Mouse (Mus musculus): Measurements from ENCODE around the gene Olfr221. TPM values are rescaled to one million over a fixed set of nuclear protein-coding genes. Genes with fewer than 3 reads are reported as not detected.

Gene Olfr221
- polyA plus RNA-seq, 1 experiment from 2014 or later = not detected

DNA sequence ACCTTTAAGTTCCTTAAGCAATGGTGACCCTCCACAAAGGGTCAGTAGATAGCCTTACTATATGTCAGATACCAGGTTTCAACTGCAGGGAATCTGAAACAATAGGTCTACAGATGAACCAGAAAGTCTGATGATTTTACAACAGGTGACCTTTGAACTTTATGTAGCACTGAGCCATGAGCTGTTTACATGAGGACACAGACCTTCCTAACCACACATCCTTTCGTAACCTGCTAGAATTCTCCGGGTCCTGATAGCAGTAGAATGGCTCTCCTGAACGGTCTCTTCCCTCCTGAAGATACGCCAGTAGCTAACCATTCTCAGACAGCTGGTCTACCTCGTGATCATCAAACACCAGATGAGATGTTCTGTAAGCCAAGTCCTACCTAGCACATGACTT lies 2.9 kb downstream of the Olfr221 start:
- Histone ChIP-seq H3K4me1 (replicated peaks) (no peaks in the 10 kb centered on the region), H3K9ac (no peak overlapping the region), H3K27me3 (0 out of 2 replicates have a peak, but pooled peaks cover 3% of the 10 kb centered on the region), H3K4me3 (replicated peaks) (no peak overlapping the region), H3K27ac (replicated peaks) (0 out of 2 replicates have a peak overlapping the region, but pooled peaks have one; percentile 6), H3K4me2 (no peak overlapping the region), H3K9me3 (replicated peaks) (no peaks in the 10 kb centered on the region), H3K36me3 (replicated peaks) (no peaks in the 10 kb centered on the region)
- WGBS (ENCODE audit: insufficient replicate concordance) = 54% methylated on average over 5 of the region's 5 CpGs
- ATAC-seq (ENCODE audit: insufficient read depth) = peak; percentile 52; the same call in 1 of the 2 replicates

DNA sequence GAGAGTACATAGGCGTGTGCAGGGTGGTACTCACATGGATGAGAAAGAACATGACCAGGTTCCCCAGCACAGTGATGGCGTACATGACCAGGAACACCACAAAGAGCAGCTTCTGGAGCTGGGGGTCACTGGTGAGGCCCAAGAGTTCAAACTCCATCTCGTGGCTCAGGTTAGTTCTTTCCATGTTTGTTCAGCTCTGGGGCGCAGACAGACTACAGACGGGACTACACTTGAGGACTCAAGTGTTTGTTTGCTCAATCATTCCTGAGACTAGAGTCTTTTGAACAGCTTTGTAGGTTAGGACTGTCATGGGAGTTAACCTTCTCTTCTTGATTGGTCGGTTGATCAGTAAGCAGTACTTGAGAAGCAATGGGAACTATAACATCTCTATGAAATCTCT lies 6.3 kb downstream of the Olfr221 start:
- WGBS (ENCODE audit: insufficient replicate concordance) = 64% methylated on average over 6 of the region's 6 CpGs
- H3K4me1 ChIP-seq (replicated peaks) = no peaks in the 10 kb centered on the region
- H3K4me3 ChIP-seq (replicated peaks) = no peak overlapping the region
- no peaks in the 10 kb centered on the region for H3K36me3 ChIP-seq (replicated peaks)
- no peak overlapping the region for H3K4me2 ChIP-seq
- no peak overlapping the region for H3K27ac ChIP-seq (replicated peaks)
- ATAC-seq (ENCODE audit: insufficient read depth) = 0 out of 2 replicates have a peak, but pooled peaks have one; percentile 42
- no peaks in the 10 kb centered on the region for H3K9me3 ChIP-seq (replicated peaks)
- H3K9ac ChIP-seq = no peak overlapping the region
- H3K27me3 ChIP-seq = 0 out of 2 replicates have a peak, but pooled peaks cover 3% of the 10 kb centered on the region

DNA sequence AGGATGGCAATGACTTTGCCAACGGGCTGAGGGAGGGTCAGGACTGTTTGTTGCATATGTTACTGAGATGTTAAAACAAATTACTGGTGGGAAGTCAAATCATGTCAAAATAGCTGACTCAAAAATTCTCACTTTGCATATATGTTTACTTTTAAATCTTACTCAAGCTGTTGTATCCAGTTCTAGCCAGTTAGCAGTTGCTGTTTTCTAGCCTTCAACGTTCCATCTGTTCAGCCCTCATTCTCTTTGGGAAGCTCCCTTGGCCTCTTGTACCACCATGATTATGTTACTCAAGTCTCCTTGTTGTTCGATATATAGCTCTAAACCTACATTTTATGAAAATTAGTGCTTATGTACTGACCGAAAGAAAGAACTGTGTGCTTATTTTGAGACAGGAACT lies 15.9 kb downstream of the Olfr221 start:
- H3K27ac ChIP-seq (replicated peaks) = no peak overlapping the region
- no peak overlapping the region for H3K9ac ChIP-seq
- H3K4me3 ChIP-seq (replicated peaks) = no peak overlapping the region
- WGBS (ENCODE audit: insufficient replicate concordance) = 71% methylated on average over 4 of the region's 4 CpGs
- peaks cover 42% of the 10 kb centered on the region for H3K4me1 ChIP-seq (replicated peaks)
- no peaks in the 10 kb centered on the region for H3K9me3 ChIP-seq (replicated peaks)
- ATAC-seq (ENCODE audit: insufficient read depth) = no peak
- no peak overlapping the region for H3K4me2 ChIP-seq
- H3K27me3 ChIP-seq = no peaks in the 10 kb centered on the region
- H3K36me3 ChIP-seq (replicated peaks) = no peaks in the 10 kb centered on the region

DNA sequence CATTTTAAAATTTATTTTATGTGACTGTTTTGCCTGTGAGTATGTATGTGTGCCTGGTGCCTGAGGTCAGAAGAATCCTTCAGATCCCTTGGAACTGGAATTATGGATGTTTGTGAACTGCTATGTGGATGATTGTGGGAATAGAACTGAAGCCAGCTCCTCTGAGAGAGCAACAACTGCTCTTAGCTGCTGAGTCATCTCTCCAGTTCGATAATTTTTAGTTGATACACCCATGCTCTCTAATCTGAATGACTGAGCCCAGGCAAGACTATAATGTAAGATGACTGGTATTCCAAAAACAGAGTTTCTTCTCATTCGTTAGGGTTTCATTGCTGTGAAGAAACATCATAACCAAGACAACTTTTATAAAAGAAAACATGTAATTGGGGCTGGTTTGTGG lies 18.1 kb downstream of the Olfr221 start:
- Histone ChIP-seq H3K9me3 (replicated peaks) (no peaks in the 10 kb centered on the region), H3K9ac (no peak overlapping the region), H3K4me3 (replicated peaks) (no peak overlapping the region), H3K27ac (replicated peaks) (peak overlapping the region; percentile 96), H3K4me1 (replicated peaks) (peaks cover 55% of the 10 kb centered on the region), H3K36me3 (replicated peaks) (no peaks in the 10 kb centered on the region), H3K27me3 (no peaks in the 10 kb centered on the region), H3K4me2 (peak overlapping the region; percentile 71)
- peak; percentile 24; the same call in 1 of the 2 replicates for ATAC-seq (ENCODE audit: insufficient read depth)
- WGBS (ENCODE audit: insufficient replicate concordance) = 35% methylated on average over 2 of the region's 2 CpGs

- Histone ChIP-seq H3K36me3 (replicated peaks) (no peaks in the 10 kb centered on the region), H3K4me3 (replicated peaks) (peak overlapping the region; percentile 43), H3K9me3 (replicated peaks) (no peaks in the 10 kb centered on the region), H3K27me3 (no peaks in the 10 kb centered on the region), H3K4me1 (replicated peaks) (peaks cover 67% of the 10 kb centered on the region), H3K9ac (peak overlapping the region; percentile 49), H3K4me2 (peak overlapping the region; percentile 71), H3K27ac (replicated peaks) (peak overlapping the region; percentile 96)
- peak; percentile 11; the same call in 1 of the 2 replicates for ATAC-seq (ENCODE audit: insufficient read depth)
- 7% methylated on average over 23 of the region's 23 CpGs for WGBS (ENCODE audit: insufficient replicate concordance)
Observed at GRCm38 (mm10) chr14:52022709-52023459, 19.4 kb downstream of the Olfr221 start.

GRCm38 (mm10) chr14:52022244-52022708 lies 20.0 kb downstream of the Olfr221 start:
- H3K4me2 ChIP-seq = peak overlapping the region; percentile 93
- H3K9me3 ChIP-seq (replicated peaks) = no peaks in the 10 kb centered on the region
- peaks cover 72% of the 10 kb centered on the region for H3K4me1 ChIP-seq (replicated peaks)
- H3K36me3 ChIP-seq (replicated peaks) = no peaks in the 10 kb centered on the region
- ATAC-seq (ENCODE audit: insufficient read depth) = no peak
- peak overlapping the region; percentile 96 for H3K27ac ChIP-seq (replicated peaks)
- H3K4me3 ChIP-seq (replicated peaks) = 0 out of 2 replicates have a peak overlapping the region, but pooled peaks have one; percentile 43
- H3K9ac ChIP-seq = no peak overlapping the region
- H3K27me3 ChIP-seq = no peaks in the 10 kb centered on the region
- WGBS (ENCODE audit: insufficient replicate concordance) = 53% methylated on average over 3 of the region's 3 CpGs

DNA sequence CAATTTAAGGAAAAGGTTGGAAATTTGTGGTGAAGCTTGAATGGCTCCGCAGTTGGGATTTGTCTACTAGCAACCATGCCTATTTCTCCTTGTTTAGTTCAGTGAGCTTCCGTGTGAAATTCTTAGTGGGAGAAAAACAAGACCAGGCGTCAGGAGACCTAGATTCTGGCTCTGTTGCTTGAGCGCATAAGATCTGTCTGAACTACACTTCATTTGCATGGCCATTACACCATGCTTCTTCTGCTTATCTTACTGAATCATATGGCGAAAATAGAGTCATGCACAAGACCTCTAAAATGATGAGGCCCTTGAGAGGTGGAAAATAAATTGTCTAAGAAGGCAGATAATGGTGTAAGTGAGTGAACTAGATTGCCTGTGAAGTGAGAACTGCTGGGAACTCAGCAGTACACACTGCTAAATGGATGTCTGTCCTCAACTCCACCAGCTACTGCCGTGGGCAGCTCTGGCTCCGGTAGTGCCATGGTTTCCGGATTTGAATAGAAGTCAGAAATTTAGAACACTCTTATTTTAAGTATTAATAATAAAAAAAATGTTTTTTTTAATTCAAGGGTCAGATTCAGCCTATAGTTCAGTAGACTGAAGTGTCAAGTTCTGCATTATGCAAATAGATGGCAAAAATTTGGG lies 20.6 kb downstream of the Olfr221 start:
- no peaks in the 10 kb centered on the region for H3K27me3 ChIP-seq
- no peaks in the 10 kb centered on the region for H3K9me3 ChIP-seq (replicated peaks)
- peaks cover 77% of the 10 kb centered on the region for H3K4me1 ChIP-seq (replicated peaks)
- no peak for ATAC-seq (ENCODE audit: insufficient read depth)
- H3K4me2 ChIP-seq = peak overlapping the region; percentile 93
- peak overlapping the region; percentile 13; the same call in 1 of the 2 replicates for H3K9ac ChIP-seq
- peak overlapping the region; percentile 96 for H3K27ac ChIP-seq (replicated peaks)
- no peaks in the 10 kb centered on the region for H3K36me3 ChIP-seq (replicated peaks)
- no peak overlapping the region for H3K4me3 ChIP-seq (replicated peaks)
- WGBS (ENCODE audit: insufficient replicate concordance) = 48% methylated on average over 8 of the region's 8 CpGs

GRCm38 (mm10) chr14:52021138-52021529 lies 21.1 kb downstream of the Olfr221 start:
- Histone ChIP-seq H3K27me3 (no peaks in the 10 kb centered on the region), H3K36me3 (replicated peaks) (no peaks in the 10 kb centered on the region), H3K9me3 (replicated peaks) (no peaks in the 10 kb centered on the region), H3K27ac (replicated peaks) (peak overlapping the region; percentile 96), H3K9ac (no peak overlapping the region), H3K4me3 (replicated peaks) (peak overlapping the region; percentile 76; the same call in 1 of the 2 replicates), H3K4me2 (peak overlapping the region; percentile 93), H3K4me1 (replicated peaks) (peaks cover 83% of the 10 kb centered on the region)
- 63% methylated on average over 4 of the region's 4 CpGs for WGBS (ENCODE audit: insufficient replicate concordance)
- no peak for ATAC-seq (ENCODE audit: insufficient read depth)

GRCm38 (mm10) chr14:52020486-52021137 lies 21.6 kb downstream of the Olfr221 start, which contains the start of gene Zfp219:
Gene Zfp219, minus strand, starts transcription at chr14:52020733.
- H3K4me3 ChIP-seq (replicated peaks) = peak within 1 kb of the TSS; percentile 76
- H3K4me2 ChIP-seq = peak within 1 kb of the TSS; percentile 93
- H3K27ac ChIP-seq (replicated peaks) = peak within 1 kb of the TSS; percentile 96
- 16% methylated on average over 15 of the region's 15 CpGs for WGBS (ENCODE audit: insufficient replicate concordance)
- peak within 1 kb of the TSS; percentile 91 for H3K9ac ChIP-seq
- H3K4me1 ChIP-seq (replicated peaks) = peaks cover 88% of the 10 kb centered on the region
- ATAC-seq (ENCODE audit: insufficient read depth) = peak; percentile 68
- no peaks in the 10 kb centered on the region for H3K36me3 ChIP-seq (replicated peaks)
- H3K27me3 ChIP-seq = no peaks in the 10 kb centered on the region
- H3K9me3 ChIP-seq (replicated peaks) = no peaks in the 10 kb centered on the region

GRCm38 (mm10) chr14:52019590-52020340 lies 22.5 kb downstream of the Olfr221 start:
- peak; percentile 81 for ATAC-seq (ENCODE audit: insufficient read depth)
- Histone ChIP-seq H3K27ac (replicated peaks) (peak overlapping the region; percentile 96), H3K4me3 (replicated peaks) (peak overlapping the region; percentile 76), H3K9ac (peak overlapping the region; percentile 91), H3K4me2 (peak overlapping the region; percentile 93), H3K27me3 (no peaks in the 10 kb centered on the region), H3K9me3 (replicated peaks) (no peaks in the 10 kb centered on the region), H3K4me1 (replicated peaks) (peaks cover 89% of the 10 kb centered on the region), H3K36me3 (replicated peaks) (no peaks in the 10 kb centered on the region)
- under 1% methylated on average over 73 of the region's 74 CpGs for WGBS (ENCODE audit: insufficient replicate concordance)

Measured in liver, embryonic 15.5 days (tissue).